33 mouse cellular contexts compared by ENCODE assay signal in genomic region chr17:43640825-43641224, GRCm38 (mm10). TPM values are rescaled to one million over a fixed set of nuclear protein-coding genes. Genes with fewer than 3 reads are reported as not detected.
DNase-seq lines count a peak whose midpoint lies in the region; ATAC-seq and TF ChIP-seq lines count a peak whose summit lies in the region.
"Had no signal": no experiment of that assay in that cellular context is flagged by ENCODE, and none has a peak within 500 bp of the region (broad histone marks: within the 10 kb centered on the region; RNA-seq: fewer than 3 reads in every experiment).

No protein-coding gene starts in this region.

- TF ChIP-seq EP300 in heart, adult 2 months (IDR thresholded peaks at IDR 0.05; ENCODE audit: insufficient read depth, low read depth, low read length) = no peak
- TF ChIP-seq EP300 in stomach, postnatal 0 days (optimal IDR thresholded peaks at IDR 0.05) = no peak

- DNase-seq in heart, adult 2 months = no peak
- DNase-seq in lung, embryonic 14.5 days = no peak
- DNase-seq in lung, postnatal 25 days (ENCODE audit: low spot score) = no peak
- no peak for DNase-seq in stomach, postnatal 0 days (ENCODE audit: low spot score)
- DNase-seq in adrenal gland, postnatal 14 days = no peak
- DNase-seq: adrenal gland, postnatal 25 days; cerebellum, adult 11-12 months; cerebellum, adult 9-11 months; embryo, embryonic 11 days; gastrocnemius, postnatal 36 days; kidney, adult 8-10 months; kidney, postnatal 4 days; right cerebral cortex, adult 18-20 months had no signal

- H3K4me3 ChIP-seq in heart, adult 2 months = no peak overlapping the region
- no peak overlapping the region for H3K4me3 ChIP-seq in heart, embryonic 12.5 days
- no peak overlapping the region for H3K4me3 ChIP-seq in lung, embryonic 14.5 days (ENCODE audit: low read depth, low read length)
- no peak overlapping the region for H3K4me3 ChIP-seq in E14TG2a.4 (replicated peaks; ENCODE audit: low read length)
- no peak overlapping the region for H3K4me3 ChIP-seq in stomach, postnatal 0 days (ENCODE audit: low read depth, low read length)
- H3K4me3 ChIP-seq: embryonic facial prominence, embryonic 12.5 days; heart, embryonic 15.5 days; hindbrain, embryonic 12.5 days; limb, embryonic 12.5 days; liver, embryonic 15.5 days; midbrain, embryonic 10.5 days; myocyte; neural tube, embryonic 12.5 days had no signal

- intact Hi-C loops in heart, adult 2 months (cut with DNase I) = no loop called here

- H3K9me3 ChIP-seq in heart, embryonic 12.5 days (replicated peaks) = peaks cover 6% of the 10 kb centered on the region
- no peaks in the 10 kb centered on the region for H3K9me3 ChIP-seq in lung, embryonic 14.5 days (ENCODE audit: low read depth, low read length)
- H3K9me3 ChIP-seq in E14TG2a.4 (ENCODE audit: low read length) = peaks cover 2% of the 10 kb centered on the region; the same call in 1 of the 2 replicates
- H3K9me3 ChIP-seq in stomach, postnatal 0 days (ENCODE audit: control insufficient read depth, low read length) = no peaks in the 10 kb centered on the region
- H3K9me3 ChIP-seq: embryonic facial prominence, embryonic 12.5 days; heart, embryonic 15.5 days; limb, embryonic 12.5 days; liver, embryonic 15.5 days had no signal

- no peak overlapping the region for H3K9ac ChIP-seq in heart, adult 2 months (ENCODE audit: low read depth, low read length)
- no peak overlapping the region for H3K9ac ChIP-seq in heart, embryonic 12.5 days
- no peak overlapping the region for H3K9ac ChIP-seq in lung, embryonic 14.5 days
- H3K9ac ChIP-seq in stomach, postnatal 0 days (ENCODE audit: low read length) = no peak overlapping the region
- H3K9ac ChIP-seq: embryonic facial prominence, embryonic 12.5 days; heart, embryonic 15.5 days; hindbrain, embryonic 12.5 days; limb, embryonic 12.5 days; liver, embryonic 15.5 days; neural tube, embryonic 12.5 days had no signal

- peaks cover 3% of the 10 kb centered on the region for H3K4me1 ChIP-seq in heart, adult 2 months (ENCODE audit: control insufficient read depth, insufficient read depth, low read length)
- peaks cover 15% of the 10 kb centered on the region for H3K4me1 ChIP-seq in heart, embryonic 12.5 days (replicated peaks)
- H3K4me1 ChIP-seq in lung, embryonic 14.5 days (ENCODE audit: insufficient read depth) = no peaks in the 10 kb centered on the region
- peaks cover 5% of the 10 kb centered on the region for H3K4me1 ChIP-seq in E14TG2a.4 (replicated peaks; ENCODE audit: low read depth, low read length)
- no peaks in the 10 kb centered on the region for H3K4me1 ChIP-seq in stomach, postnatal 0 days (replicated peaks; ENCODE audit: control insufficient read depth, insufficient read depth)
- H3K4me1 ChIP-seq: embryonic facial prominence, embryonic 12.5 days; hindbrain, embryonic 12.5 days; limb, embryonic 12.5 days; midbrain, embryonic 10.5 days; neural tube, embryonic 12.5 days had no signal

- no peak for ATAC-seq in heart, embryonic 12.5 days (ENCODE audit: insufficient number of reproducible peaks, low FRiP score)
- no peak for ATAC-seq in lung, embryonic 14.5 days (ENCODE audit: insufficient read depth)
- no peak for ATAC-seq in stomach, postnatal 0 days (ENCODE audit: low FRiP score, low TSS enrichment)
- ATAC-seq: forebrain, embryonic 14.5 days; intestine, embryonic 16.5 days; midbrain, embryonic 16.5 days had no signal

- H3K27ac ChIP-seq in heart, adult 2 months = no peak overlapping the region
- no peak overlapping the region for H3K27ac ChIP-seq in heart, embryonic 12.5 days (ENCODE audit: poor library complexity, severe bottlenecking)
- no peak overlapping the region for H3K27ac ChIP-seq in lung, embryonic 14.5 days (ENCODE audit: low read depth)
- no peak overlapping the region for H3K27ac ChIP-seq in stomach, postnatal 0 days (replicated peaks)
- H3K27ac ChIP-seq: embryonic facial prominence, embryonic 12.5 days; heart, embryonic 15.5 days; hindbrain, embryonic 12.5 days; kidney, postnatal 0 days; limb, embryonic 12.5 days; liver, embryonic 15.5 days; midbrain, embryonic 10.5 days; neural tube, embryonic 12.5 days had no signal

- H3K36me3 ChIP-seq in heart, adult 2 months (ENCODE audit: control insufficient read depth, insufficient read depth, low read length) = no peaks in the 10 kb centered on the region
- H3K36me3 ChIP-seq in heart, embryonic 12.5 days = 0 out of 2 replicates have a peak, but pooled peaks cover 2% of the 10 kb centered on the region
- H3K36me3 ChIP-seq in lung, embryonic 14.5 days (ENCODE audit: insufficient read depth) = no peaks in the 10 kb centered on the region
- H3K36me3 ChIP-seq in E14TG2a.4 (ENCODE audit: insufficient read depth, low read length) = peaks cover 23% of the 10 kb centered on the region
- no peaks in the 10 kb centered on the region for H3K36me3 ChIP-seq in stomach, postnatal 0 days (ENCODE audit: control insufficient read depth, insufficient read depth, low read length)
- H3K36me3 ChIP-seq: liver, embryonic 15.5 days had no signal

- 68% methylated on average over 1 of the region's 1 CpGs for WGBS in heart, adult 2 months
- 75% methylated on average over 1 of the region's 1 CpGs for WGBS in heart, embryonic 12.5 days
- 89% methylated on average over 1 of the region's 1 CpGs for WGBS in lung, embryonic 14.5 days
- WGBS in stomach, postnatal 0 days = 81% methylated on average over 1 of the region's 1 CpGs

- TF ChIP-seq POLR2A in heart, adult 2 months (IDR thresholded peaks at IDR 0.05; ENCODE audit: insufficient read depth, low read depth, low read length) = no peak

- H3K79me2 ChIP-seq in heart, adult 2 months (replicated peaks; ENCODE audit: control insufficient read depth, insufficient read depth, low read length) = no peaks in the 10 kb centered on the region

- TF ChIP-seq CTCF in heart, adult 2 months (IDR thresholded peaks at IDR 0.05) = peak; percentile 35
- peak; percentile 14; the same call in 1 of the 2 replicates for TF ChIP-seq CTCF in lung, embryonic 14.5 days (IDR thresholded peaks at IDR 0.05; ENCODE audit: low read depth)
- TF ChIP-seq CTCF in E14TG2a.4 (conservative IDR thresholded peaks at IDR 0.05; ENCODE audit: low read length) = peak; percentile 41
- peak; percentile 20; the same call in 1 of the 2 replicates for TF ChIP-seq CTCF in stomach, postnatal 0 days (IDR thresholded peaks at IDR 0.05; ENCODE audit: low read depth)

- H3K4me2 ChIP-seq in heart, embryonic 12.5 days = no peak overlapping the region
- no peak overlapping the region for H3K4me2 ChIP-seq in lung, embryonic 14.5 days
- H3K4me2 ChIP-seq in stomach, postnatal 0 days (replicated peaks; ENCODE audit: low read depth) = no peak overlapping the region
- H3K4me2 ChIP-seq: embryonic facial prominence, embryonic 12.5 days; heart, embryonic 15.5 days; hindbrain, embryonic 12.5 days; limb, embryonic 12.5 days; liver, embryonic 15.5 days; neural tube, embryonic 12.5 days had no signal

- H3K27me3 ChIP-seq in heart, adult 2 months (ENCODE audit: control insufficient read depth, insufficient read depth, low read length) = no peaks in the 10 kb centered on the region
- no peaks in the 10 kb centered on the region for H3K27me3 ChIP-seq in heart, embryonic 12.5 days (replicated peaks)
- H3K27me3 ChIP-seq in lung, embryonic 14.5 days (ENCODE audit: insufficient read depth, low read length) = no peaks in the 10 kb centered on the region
- no peaks in the 10 kb centered on the region for H3K27me3 ChIP-seq in E14TG2a.4 (ENCODE audit: insufficient read depth, low read length)
- H3K27me3 ChIP-seq in stomach, postnatal 0 days (ENCODE audit: control insufficient read depth, insufficient read depth, low read length) = no peaks in the 10 kb centered on the region
- H3K27me3 ChIP-seq: embryonic facial prominence, embryonic 12.5 days; heart, embryonic 15.5 days; hindbrain, embryonic 12.5 days; limb, embryonic 12.5 days; liver, embryonic 15.5 days; neural tube, embryonic 12.5 days had no signal

RNA-seq across cellular contexts. Expression of gene Tdrd6, which starts 10.7 kb away (rescaled TPM):
- total RNA-seq in heart, adult 2 months (2021) = not detected
- polyA plus RNA-seq in heart, adult 2 months (2012; rRNA removed) = 0.02 and 0.03 TPM in 2 replicates
- polyA plus RNA-seq in heart, embryonic 12.5 days (2016; fragmentation: Nextera tagmentation; extraction: Ambion mirVana) = 0.04 TPM in 1 of 2 replicates, not detected in the other
- polyA plus RNA-seq in lung, embryonic 14.5 days (2014; fragmentation: Nextera tagmentation; extraction: Ambion mirVana) = 0.18 TPM in 1 of 2 replicates, not detected in the other
- 0.08 TPM in 1 of 2 replicates, not detected in the other for polyA plus RNA-seq in stomach, postnatal 0 days (2015; fragmentation: Nextera tagmentation; extraction: Ambion mirVana)
- not detected in 2 replicates for total RNA-seq in adrenal gland, postnatal 14 days (2021)
- total RNA-seq: adrenal gland, postnatal 25 days; gastrocnemius, postnatal 36 days; heart, postnatal 25 days; liver, adult 2 months; megakaryocyte progenitor cell, adult 5-6 weeks had no signal
- polyA plus RNA-seq: heart, embryonic 15.5 days; liver, adult 2 months; liver, embryonic 15.5 days; lung, embryonic 16.5 days; spleen, adult 2 months; thymus, postnatal 0 days had no signal

RNA-seq across cellular contexts. Expression of gene Slc25a27, which starts 26.2 kb away (rescaled TPM):
- total RNA-seq in heart, adult 2 months (2021) = 1 to 10 TPM; 2.2 to 2.3 TPM
- polyA plus RNA-seq in heart, adult 2 months (2012; rRNA removed) = 3.2 and 4.9 TPM in 2 replicates
- polyA plus RNA-seq in heart, embryonic 12.5 days (2016; fragmentation: Nextera tagmentation; extraction: Ambion mirVana) = 13.5 and 16.1 TPM in 2 replicates
- 15.0 and 16.0 TPM in 2 replicates for polyA plus RNA-seq in lung, embryonic 14.5 days (2014; fragmentation: Nextera tagmentation; extraction: Ambion mirVana)
- polyA plus RNA-seq in stomach, postnatal 0 days (2015; fragmentation: Nextera tagmentation; extraction: Ambion mirVana) = 5.9 and 7.5 TPM in 2 replicates
- total RNA-seq in adrenal gland, postnatal 14 days (2021) = 3.1 and 4.6 TPM in 2 replicates

RNA-seq across cellular contexts. Expression of gene Cyp39a1, which starts 26.4 kb away (rescaled TPM):
- 1 to 10 TPM; 3.5 to 4.9 TPM for total RNA-seq in heart, adult 2 months (2021)
- polyA plus RNA-seq in heart, adult 2 months (2012; rRNA removed) = 2.1 and 5.0 TPM in 2 replicates
- 34.7 and 35.5 TPM in 2 replicates for polyA plus RNA-seq in heart, embryonic 12.5 days (2016; fragmentation: Nextera tagmentation; extraction: Ambion mirVana)
- 30.5 and 32.2 TPM in 2 replicates for polyA plus RNA-seq in lung, embryonic 14.5 days (2014; fragmentation: Nextera tagmentation; extraction: Ambion mirVana)
- polyA plus RNA-seq in stomach, postnatal 0 days (2015; fragmentation: Nextera tagmentation; extraction: Ambion mirVana) = 14.0 and 14.4 TPM in 2 replicates
- total RNA-seq in adrenal gland, postnatal 14 days (2021) = 6.3 and 12.3 TPM in 2 replicates
